Mouse (Mus musculus) liver, adult 2 months (tissue): ENCODE measurements around the gene Fcor.

ENCODE experiments used
- CTCF ChIP-seq: fragments of 200-500 bp; IDR thresholded peaks from 2 replicates; pipeline ENCODE4 v1.5.1; 2011; ENCODE audit warnings: low read depth, low read length, control low read depth
- POLR2A ChIP-seq: fragments of 200-500 bp; IDR thresholded peaks from 2 replicates; pipeline ENCODE4 v1.6.1; 2011; ENCODE audit warnings: low read length, control low read depth; ENCODE audit not compliant: insufficient read depth; ENCODE audit errors: extremely low read depth

GRCm38 (mm10) chr8:3682435-3682834 is 10.3 kb upstream of the Fcor start:
- TF ChIP-seq CTCF = no peak
- no peak for TF ChIP-seq POLR2A
